Mouse (Mus musculus): ENCODE results near the gene Myh7.

- TF ChIP-seq CTCF (IDR thresholded peaks at IDR 0.05; ENCODE audit: low read depth, low read length) (no peak), POLR2A (IDR thresholded peaks at IDR 0.05; ENCODE audit: borderline replicate concordance, low read depth, low read length) (no peak)
Measured at GRCm38 (mm10) chr14:55002687-55003120, 8.3 kb upstream of the Myh7 start.
